Mouse (Mus musculus): ENCODE results near the gene Kcnq1. TPM values are rescaled to one million over a fixed set of nuclear protein-coding genes. Genes with fewer than 3 reads are reported as not detected.
A peak's percentile ranks its signal among the peaks of the same experiment; 100 is the strongest.

Gene Kcnq1
- polyA plus RNA-seq, 1 experiment from 2014 or later, result 0.88 TPM

DNA sequence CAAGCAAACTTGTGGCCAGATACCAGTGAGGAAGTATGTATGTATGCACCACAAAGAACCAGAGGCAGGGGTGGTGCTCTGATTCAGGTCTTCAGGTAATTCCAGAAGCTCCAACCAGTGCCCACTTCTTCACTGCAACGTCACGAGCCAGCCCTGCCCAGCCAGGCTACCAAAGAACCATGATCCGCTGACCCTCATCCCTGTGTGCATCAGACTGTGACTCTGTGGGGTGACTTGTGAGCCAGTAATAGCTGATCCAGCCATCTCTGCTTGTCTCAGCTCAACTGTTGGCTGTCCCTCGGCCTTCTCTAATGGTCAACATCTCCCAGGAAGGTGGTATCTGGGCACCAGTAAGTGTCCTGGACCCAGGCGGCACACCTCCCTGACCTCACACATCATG is 197.4 kb downstream of the Kcnq1 start:
- H3K4me1 ChIP-seq, result peaks cover 20% of the 10 kb centered on the region
- H3K4me2 ChIP-seq, result no peak overlapping the region
- H3K27ac ChIP-seq (replicated peaks), result no peak overlapping the region
- H3K9me3 ChIP-seq (replicated peaks), result no peaks in the 10 kb centered on the region
- no peaks in the 10 kb centered on the region for H3K36me3 ChIP-seq
- ATAC-seq (ENCODE audit: low FRiP score), result no peak
- WGBS, result 97% methylated on average over 5 of the region's 5 CpGs
- H3K9ac ChIP-seq (replicated peaks), result no peak overlapping the region
- no peak overlapping the region for H3K4me3 ChIP-seq (replicated peaks)
- H3K27me3 ChIP-seq (replicated peaks), result no peaks in the 10 kb centered on the region

DNA sequence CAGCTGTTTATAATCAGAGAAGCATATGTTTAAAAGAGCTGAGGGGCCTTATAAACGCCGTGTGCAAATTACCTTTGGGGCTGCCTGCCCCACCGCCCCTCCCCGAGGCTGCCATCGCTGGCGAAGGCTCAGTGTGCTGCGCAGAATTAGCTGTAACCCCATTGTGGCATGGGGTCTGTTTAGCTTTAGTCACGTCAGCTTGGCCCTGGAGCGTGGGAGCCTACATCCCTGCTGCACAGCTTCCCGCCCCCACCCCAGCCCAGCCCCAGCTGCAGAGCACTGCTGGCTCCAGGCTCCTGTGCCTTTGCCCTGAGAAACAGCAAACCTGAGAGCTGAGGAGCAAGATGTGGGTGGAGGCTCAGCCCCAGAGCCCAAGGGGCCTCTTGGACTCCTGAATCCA is 199.6 kb downstream of the Kcnq1 start:
- Histone ChIP-seq H3K4me2 (peak overlapping the region; percentile 5; the same call in 1 of the 2 replicates), H3K27ac (replicated peaks) (no peak overlapping the region), H3K36me3 (no peaks in the 10 kb centered on the region), H3K9me3 (replicated peaks) (no peaks in the 10 kb centered on the region), H3K4me3 (replicated peaks) (no peak overlapping the region), H3K27me3 (replicated peaks) (no peaks in the 10 kb centered on the region), H3K4me1 (peaks cover 20% of the 10 kb centered on the region), H3K9ac (replicated peaks) (no peak overlapping the region)
- no peak for ATAC-seq (ENCODE audit: low FRiP score)
- 22% methylated on average over 10 of the region's 10 CpGs for WGBS

DNA sequence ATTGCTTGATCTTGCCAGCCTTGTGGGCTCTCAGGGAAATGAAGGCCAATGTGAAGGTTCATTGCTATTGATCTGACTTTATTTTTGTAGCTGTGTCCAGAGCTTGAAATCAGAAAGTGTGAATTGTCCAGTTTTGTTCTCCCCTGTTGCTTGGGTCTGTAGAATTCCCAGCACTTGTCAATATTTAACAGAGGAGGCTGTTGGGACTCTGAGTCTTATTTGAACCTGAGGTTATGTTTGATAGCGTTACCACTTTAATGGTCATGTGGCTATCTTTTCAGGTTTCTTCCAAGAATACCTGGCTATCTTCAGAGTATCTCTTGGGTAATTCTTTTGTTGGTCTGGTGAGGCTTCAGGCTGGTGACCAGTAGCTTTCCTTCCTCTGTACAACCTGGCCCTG is 201.8 kb downstream of the Kcnq1 start:
- 96% methylated on average over 1 of the region's 1 CpGs for WGBS
- H3K4me3 ChIP-seq (replicated peaks), result no peak overlapping the region
- no peak overlapping the region for H3K9ac ChIP-seq (replicated peaks)

DNA sequence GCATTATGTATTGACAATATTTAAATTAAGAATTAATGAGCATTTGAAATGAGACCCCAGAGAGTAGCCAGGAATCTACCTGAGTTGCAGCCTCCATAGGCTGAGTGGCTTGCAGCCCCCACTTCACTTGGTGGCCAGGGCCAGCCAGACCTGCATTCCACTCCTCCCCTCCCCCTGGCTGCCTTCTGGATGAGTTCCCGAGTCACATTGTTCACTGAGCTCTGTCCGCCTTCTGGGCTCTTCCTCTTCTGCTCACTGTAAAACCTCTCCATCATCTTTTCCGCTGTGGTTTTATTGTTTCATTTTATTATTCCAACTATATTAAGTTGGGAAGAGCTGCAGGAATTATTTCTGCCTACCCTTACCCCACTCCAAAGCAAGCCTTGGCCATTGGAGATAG is 204.1 kb downstream of the Kcnq1 start:
- no peaks in the 10 kb centered on the region for H3K27me3 ChIP-seq (replicated peaks)
- H3K9me3 ChIP-seq (replicated peaks), result no peaks in the 10 kb centered on the region
- no peak overlapping the region for H3K4me3 ChIP-seq (replicated peaks)
- no peaks in the 10 kb centered on the region for H3K36me3 ChIP-seq
- H3K4me2 ChIP-seq, result no peak overlapping the region
- H3K9ac ChIP-seq (replicated peaks), result no peak overlapping the region
- peaks cover 7% of the 10 kb centered on the region for H3K4me1 ChIP-seq
- WGBS, result 49% methylated on average over 3 of the region's 3 CpGs
- no peak for ATAC-seq (ENCODE audit: low FRiP score)
- no peak overlapping the region for H3K27ac ChIP-seq (replicated peaks)

More for the DNA sequence above, 201.8 kb downstream of the Kcnq1 start:
- Histone ChIP-seq H3K27me3 (replicated peaks) (no peaks in the 10 kb centered on the region), H3K36me3 (no peaks in the 10 kb centered on the region), H3K4me2 (no peak overlapping the region), H3K27ac (replicated peaks) (no peak overlapping the region), H3K4me1 (peaks cover 9% of the 10 kb centered on the region), H3K9me3 (replicated peaks) (no peaks in the 10 kb centered on the region)
- no peak for ATAC-seq (ENCODE audit: low FRiP score)

DNA sequence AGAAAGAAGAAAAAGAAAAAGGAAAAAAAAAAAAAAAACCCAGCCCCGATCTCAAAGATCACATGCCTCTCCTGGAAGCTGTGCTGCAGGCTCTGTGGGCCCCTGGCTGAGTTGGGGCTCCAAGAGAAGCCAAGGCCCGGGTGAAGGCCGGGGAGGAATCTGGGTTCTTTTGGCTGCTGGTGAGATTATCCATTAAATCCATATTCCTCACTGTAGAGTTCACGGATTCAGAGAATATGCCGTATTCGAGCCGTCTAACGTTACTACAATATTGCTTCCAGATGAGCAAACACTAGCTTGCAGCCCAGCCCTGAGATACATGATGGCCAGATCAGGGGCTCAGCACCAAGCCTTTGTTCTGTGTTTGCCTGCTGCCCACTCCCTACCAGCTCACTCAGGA is 204.7 kb downstream of the Kcnq1 start:
- H3K27me3 ChIP-seq (replicated peaks), result no peaks in the 10 kb centered on the region
- H3K4me1 ChIP-seq, result peaks cover 2% of the 10 kb centered on the region
- ATAC-seq (ENCODE audit: low FRiP score), result no peak
- no peaks in the 10 kb centered on the region for H3K36me3 ChIP-seq
- no peak overlapping the region for H3K4me2 ChIP-seq
- no peak overlapping the region for H3K9ac ChIP-seq (replicated peaks)
- no peak overlapping the region for H3K27ac ChIP-seq (replicated peaks)
- no peak overlapping the region for H3K4me3 ChIP-seq (replicated peaks)
- no peaks in the 10 kb centered on the region for H3K9me3 ChIP-seq (replicated peaks)
- WGBS, result 83% methylated on average over 8 of the region's 8 CpGs

GRCm38 (mm10) chr7:143311471-143311870 is 205.3 kb downstream of the Kcnq1 start:
- ATAC-seq (ENCODE audit: low FRiP score), result no peak
- 89% methylated on average over 7 of the region's 7 CpGs for WGBS
- H3K27ac ChIP-seq (replicated peaks), result no peak overlapping the region
- H3K36me3 ChIP-seq, result no peaks in the 10 kb centered on the region
- H3K27me3 ChIP-seq (replicated peaks), result no peaks in the 10 kb centered on the region
- H3K4me3 ChIP-seq (replicated peaks), result no peak overlapping the region
- no peaks in the 10 kb centered on the region for H3K4me1 ChIP-seq
- no peak overlapping the region for H3K4me2 ChIP-seq
- H3K9ac ChIP-seq (replicated peaks), result no peak overlapping the region
- no peaks in the 10 kb centered on the region for H3K9me3 ChIP-seq (replicated peaks)

DNA sequence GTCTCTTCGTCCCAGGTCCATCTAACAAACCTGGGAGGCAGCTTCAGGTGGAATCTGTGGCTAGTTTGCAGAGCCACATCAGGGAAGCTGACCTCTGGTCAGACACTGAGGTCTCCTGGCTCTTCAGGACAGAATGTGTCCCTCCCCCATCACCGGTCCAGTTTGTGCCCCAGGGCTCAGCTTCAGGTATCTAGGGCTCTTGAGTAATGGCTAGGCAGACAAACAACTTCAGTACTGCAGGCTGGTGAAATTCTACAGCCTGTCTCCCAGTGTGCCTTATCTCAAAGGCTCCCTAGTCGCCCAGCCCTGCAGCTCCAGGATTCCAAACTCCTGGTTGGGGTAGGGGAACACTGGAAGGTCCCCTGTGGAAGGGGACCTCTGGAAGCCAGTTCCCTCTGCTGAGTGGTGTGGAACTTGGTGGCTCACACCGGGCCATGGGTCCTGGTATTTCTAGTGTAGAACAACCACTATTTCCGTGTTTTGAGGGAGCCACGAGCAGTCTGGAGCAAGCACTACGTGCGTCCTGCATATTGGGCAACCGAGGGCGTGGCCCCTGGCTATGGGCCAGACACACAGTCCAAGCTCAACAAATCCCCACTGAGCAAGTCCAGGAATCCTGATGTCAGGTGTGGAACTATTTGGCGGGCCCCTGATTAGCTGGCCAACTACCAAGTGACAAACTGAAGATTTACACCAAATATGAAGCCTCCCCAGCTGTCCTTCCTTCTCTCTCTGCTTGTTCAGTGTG is 207.6 kb downstream of the Kcnq1 start:
- Histone ChIP-seq H3K9me3 (replicated peaks) (no peaks in the 10 kb centered on the region), H3K27ac (replicated peaks) (no peak overlapping the region), H3K4me2 (no peak overlapping the region), H3K4me3 (replicated peaks) (no peak overlapping the region), H3K36me3 (no peaks in the 10 kb centered on the region), H3K9ac (replicated peaks) (no peak overlapping the region), H3K27me3 (replicated peaks) (0 out of 2 replicates have a peak, but pooled peaks cover 4% of the 10 kb centered on the region), H3K4me1 (no peaks in the 10 kb centered on the region)
- no peak for ATAC-seq (ENCODE audit: low FRiP score)
- WGBS, result 80% methylated on average over 11 of the region's 11 CpGs

GRCm38 (mm10) chr7:143318512-143318911 is 212.3 kb downstream of the Kcnq1 start:
- no peaks in the 10 kb centered on the region for H3K9me3 ChIP-seq (replicated peaks)
- H3K4me1 ChIP-seq, result no peaks in the 10 kb centered on the region
- no peak overlapping the region for H3K9ac ChIP-seq (replicated peaks)
- H3K27me3 ChIP-seq (replicated peaks), result 0 out of 2 replicates have a peak, but pooled peaks cover 4% of the 10 kb centered on the region
- no peak overlapping the region for H3K4me2 ChIP-seq
- H3K36me3 ChIP-seq, result no peaks in the 10 kb centered on the region
- 41% methylated on average over 5 of the region's 5 CpGs for WGBS
- no peak overlapping the region for H3K4me3 ChIP-seq (replicated peaks)
- no peak overlapping the region for H3K27ac ChIP-seq (replicated peaks)
- ATAC-seq (ENCODE audit: low FRiP score), result no peak

- no peak overlapping the region for H3K4me3 ChIP-seq (replicated peaks)
- H3K9ac ChIP-seq (replicated peaks), result no peak overlapping the region
- no peak overlapping the region for H3K27ac ChIP-seq (replicated peaks)
- H3K27me3 ChIP-seq (replicated peaks), result 0 out of 2 replicates have a peak, but pooled peaks cover 4% of the 10 kb centered on the region
- no peak for ATAC-seq (ENCODE audit: low FRiP score)
- no peaks in the 10 kb centered on the region for H3K9me3 ChIP-seq (replicated peaks)
- H3K4me2 ChIP-seq, result no peak overlapping the region
- H3K4me1 ChIP-seq, result no peaks in the 10 kb centered on the region
- no peaks in the 10 kb centered on the region for H3K36me3 ChIP-seq
- 87% methylated on average over 8 of the region's 8 CpGs for WGBS
Observed at GRCm38 (mm10) chr7:143320367-143320766, 214.2 kb downstream of the Kcnq1 start.

DNA sequence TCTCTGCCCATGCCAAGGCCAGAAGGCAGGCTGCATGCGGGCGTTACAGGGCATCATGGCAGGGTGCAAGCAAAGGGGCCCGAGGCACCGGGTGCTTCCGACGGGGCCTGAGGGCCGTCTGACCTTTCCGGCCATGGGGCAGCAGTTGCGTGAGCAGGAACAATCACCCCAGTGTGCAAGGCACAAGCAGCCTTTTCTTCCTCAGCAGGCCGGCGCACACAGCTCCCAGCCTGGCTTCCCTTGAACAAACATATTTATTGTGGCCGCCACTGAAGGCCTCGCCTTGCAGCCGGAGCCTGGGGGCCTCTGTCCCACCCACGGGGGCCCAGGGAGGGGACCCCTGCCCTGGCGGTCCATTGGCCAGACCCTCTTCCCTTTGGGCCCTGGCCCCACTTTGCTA is 218.9 kb downstream of the Kcnq1 start:
- no peak for ATAC-seq (ENCODE audit: low FRiP score)

DNA sequence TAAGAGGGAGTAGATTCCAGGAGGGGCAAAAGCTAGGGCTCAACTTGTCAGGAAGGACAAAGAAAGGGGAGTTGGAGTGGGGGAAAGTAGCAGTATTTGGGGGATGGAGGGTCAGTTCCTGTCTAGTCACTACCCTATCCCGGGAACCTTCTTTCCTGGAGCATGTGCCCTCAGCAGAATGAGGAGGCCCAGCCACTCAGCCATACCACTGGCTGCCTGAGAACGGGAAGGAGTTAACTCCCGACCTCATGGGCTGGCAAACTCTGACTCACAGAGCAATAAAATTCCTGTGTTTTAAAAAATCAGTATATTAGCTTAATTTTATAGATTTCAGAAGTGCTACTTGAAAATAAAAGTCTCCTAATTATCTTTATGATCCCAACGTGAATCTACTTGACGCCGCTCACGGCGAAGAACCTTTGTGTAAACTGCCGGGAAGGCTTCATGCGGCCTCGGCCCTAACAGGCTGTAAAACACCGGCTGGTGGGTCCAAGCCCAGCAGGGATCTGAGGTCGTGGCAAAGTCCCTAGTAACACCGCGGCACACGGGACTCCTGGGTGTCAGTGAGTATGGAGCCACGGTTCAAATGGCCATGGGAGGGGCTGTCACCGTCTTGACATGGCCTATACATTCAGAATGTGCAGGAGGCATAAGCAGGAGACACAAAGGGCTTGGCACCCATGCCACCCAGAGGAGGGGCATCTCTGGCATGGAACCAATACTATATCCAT is 222.2 kb downstream of the Kcnq1 start:
- Histone ChIP-seq H3K27me3 (replicated peaks) (no peaks in the 10 kb centered on the region), H3K4me2 (no peak overlapping the region), H3K9ac (replicated peaks) (no peak overlapping the region), H3K27ac (replicated peaks) (no peak overlapping the region), H3K9me3 (replicated peaks) (no peaks in the 10 kb centered on the region), H3K4me1 (peaks cover 17% of the 10 kb centered on the region), H3K4me3 (replicated peaks) (no peak overlapping the region), H3K36me3 (no peaks in the 10 kb centered on the region)
- WGBS, result 41% methylated on average over 18 of the region's 18 CpGs
- no peak; the same call in 1 of the 2 replicates for ATAC-seq (ENCODE audit: low FRiP score)

More for the DNA sequence above, 218.9 kb downstream of the Kcnq1 start:
- no peak overlapping the region for H3K4me3 ChIP-seq (replicated peaks)
- no peak overlapping the region for H3K9ac ChIP-seq (replicated peaks)
- no peak overlapping the region for H3K27ac ChIP-seq (replicated peaks)
- H3K27me3 ChIP-seq (replicated peaks), result no peaks in the 10 kb centered on the region
- peaks cover 11% of the 10 kb centered on the region for H3K4me1 ChIP-seq
- 30% methylated on average over 16 of the region's 16 CpGs for WGBS
- no peaks in the 10 kb centered on the region for H3K9me3 ChIP-seq (replicated peaks)
- no peak overlapping the region for H3K4me2 ChIP-seq
- H3K36me3 ChIP-seq, result no peaks in the 10 kb centered on the region
